Mouse (Mus musculus) hindbrain, postnatal 0 days (tissue): ENCODE data around the gene Heg1. TPM values are rescaled to one million over a fixed set of nuclear protein-coding genes. Genes with fewer than 3 reads are reported as not detected.

Experiments
- ATAC-seq: fragments of 200-750 bp; cut with Nextera tagmentation; 2 replicates; pipeline ENCODE4 v1.8.0; 2017; ENCODE audit warnings: mild to moderate bottlenecking, moderate TSS enrichment, moderate library complexity
- DNase-seq: peaks from one replicate; pipeline ENCODE4 v3.0.0-alpha.2; 2015; ENCODE audit warnings: low spot score
- H3K27ac ChIP-seq: fragments of 300-500 bp; sonication (generic); 2 replicates; pipeline ENCODE4 v1.5.1; 2014; ENCODE audit warnings: mild to moderate bottlenecking
- H3K27me3 ChIP-seq: fragments of 300-500 bp; sonication (generic); 2 replicates; pipeline ENCODE4 v1.6.1; 2014; ENCODE audit warnings: low read length, mixed read lengths; ENCODE audit not compliant: insufficient read depth
- H3K36me3 ChIP-seq: fragments of 300-500 bp; sonication (generic); 2 replicates; pipeline ENCODE4 v1.6.1; 2014; ENCODE audit warnings: low read length, mixed read lengths; ENCODE audit not compliant: insufficient read depth
- H3K4me1 ChIP-seq: fragments of 300-500 bp; sonication (generic); 2 replicates; pipeline ENCODE4 v1.6.1; 2014; ENCODE audit warnings: antibody characterized with exemption, low read length, mixed read lengths; ENCODE audit not compliant: insufficient read depth
- H3K4me2 ChIP-seq: fragments of 300-500 bp; sonication (generic); 2 replicates; pipeline ENCODE4 v1.6.1; 2014; ENCODE audit warnings: low read depth, mild to moderate bottlenecking, low read length, moderate library complexity, mixed read lengths
- H3K4me3 ChIP-seq: fragments of 300-500 bp; sonication (generic); 2 replicates; pipeline ENCODE4 v1.5.1; 2014; ENCODE audit warnings: low read length
- H3K9ac ChIP-seq: fragments of 300-500 bp; sonication (generic); replicated peaks from 2 replicates; pipeline ENCODE4 v1.6.1; 2014; ENCODE audit warnings: mild to moderate bottlenecking, low read length, moderate library complexity, mixed read lengths
- H3K9me3 ChIP-seq: fragments of 300-500 bp; sonication (generic); 2 replicates; pipeline ENCODE4 v1.6.1; 2016; ENCODE audit warnings: low read length, mixed read lengths
- CTCF ChIP-seq: IDR thresholded peaks from 2 replicates; pipeline ENCODE4 v1.5.1; 2016; ENCODE audit warnings: antibody characterized with exemption, control low read depth, low read depth
- WGBS: fragments of 180-500 bp; shearing (Covaris S2); extraction: QIAGEN DNeasy Blood & Tissue Kit; methylation state at CpG from one replicate; pipeline ENCODE4 v1.1.7; 2014; 5-methylcytosine and 5-hydroxymethylcytosine counted together
- polyA plus RNA-seq: library from polyadenylated mRNA; unstranded; fragments of >200 nt; fragmentation: Nextera tagmentation; extraction: Ambion mirVana; gene quantifications from 2 replicates; pipeline ENCODE4 v1.2.1, GENCODE M21; 2015
- total RNA-seq: library from RNA; depleted of rRNA; stranded (reverse); fragments of >200 nt; gene quantifications from 2 replicates; pipeline ENCODE4 v1.2.3, GENCODE M21; 2014

Gene Heg1
- total and polyA plus RNA-seq, 2 experiments from 2014 or later: 8.1 to 30.4 TPM

GRCm38 (mm10) chr16:33785092-33785704 lies 101.0 kb downstream of the Heg1 start:
- Histone ChIP-seq H3K4me1 (no peaks in the 10 kb centered on the region), H3K36me3 (no peaks in the 10 kb centered on the region), H3K9ac (no peak overlapping the region), H3K27me3 (no peaks in the 10 kb centered on the region), H3K4me2 (no peak overlapping the region), H3K27ac (no peak overlapping the region), H3K9me3 (no peaks in the 10 kb centered on the region), H3K4me3 (no peak overlapping the region)
- TF ChIP-seq CTCF: no peak
- WGBS: 76% methylated on average over 8 of the region's 8 CpGs
- ATAC-seq (no peak), DNase-seq (no peak)

GRCm38 (mm10) chr16:33786657-33787390 lies 102.7 kb downstream of the Heg1 start:
- ATAC-seq: no peak
- H3K36me3 ChIP-seq: no peaks in the 10 kb centered on the region
- H3K4me2 ChIP-seq: no peak overlapping the region
- 78% methylated on average over 7 of the region's 7 CpGs for WGBS
- TF ChIP-seq CTCF: no peak
- no peaks in the 10 kb centered on the region for H3K4me1 ChIP-seq
- no peak for DNase-seq
- no peak overlapping the region for H3K4me3 ChIP-seq
- no peak overlapping the region for H3K9ac ChIP-seq
- no peaks in the 10 kb centered on the region for H3K9me3 ChIP-seq
- H3K27ac ChIP-seq: no peak overlapping the region
- no peaks in the 10 kb centered on the region for H3K27me3 ChIP-seq

- 90% methylated on average over 10 of the region's 10 CpGs for WGBS
- ATAC-seq: no peak
Measured at GRCm38 (mm10) chr16:33793846-33794791, 109.9 kb downstream of the Heg1 start, which contains the start of gene Muc13. Muc13 (plus strand) TSS chr16:33794037.

GRCm38 (mm10) chr16:33795106-33795505 lies 110.9 kb downstream of the Heg1 start:
- no peak for ATAC-seq

More at GRCm38 (mm10) chr16:33793846-33794791, 109.9 kb downstream of the Heg1 start, which contains the start of gene Muc13:
- DNase-seq: no peak
- no peak within 1 kb of the TSS for H3K9ac ChIP-seq
- H3K36me3 ChIP-seq: no peaks in the 10 kb centered on the region
- no peaks in the 10 kb centered on the region for H3K9me3 ChIP-seq
- H3K27ac ChIP-seq: no peak within 1 kb of the TSS
- TF ChIP-seq CTCF: no peak
- no peak within 1 kb of the TSS for H3K4me2 ChIP-seq
- no peaks in the 10 kb centered on the region for H3K4me1 ChIP-seq
- no peaks in the 10 kb centered on the region for H3K27me3 ChIP-seq
- H3K4me3 ChIP-seq: no peak within 1 kb of the TSS

GRCm38 (mm10) chr16:33795887-33796286 lies 111.7 kb downstream of the Heg1 start:
- Histone ChIP-seq H3K9me3 (no peaks in the 10 kb centered on the region), H3K27me3 (no peaks in the 10 kb centered on the region), H3K4me1 (no peaks in the 10 kb centered on the region), H3K9ac (no peak overlapping the region), H3K4me2 (no peak overlapping the region), H3K27ac (no peak overlapping the region), H3K36me3 (no peaks in the 10 kb centered on the region), H3K4me3 (no peak overlapping the region)
- no peak for TF ChIP-seq CTCF
- 83% methylated on average over 6 of the region's 6 CpGs for WGBS
- ATAC-seq (no peak), DNase-seq (no peak)

More at GRCm38 (mm10) chr16:33795106-33795505, 110.9 kb downstream of the Heg1 start:
- Histone ChIP-seq H3K9me3 (no peaks in the 10 kb centered on the region), H3K27me3 (no peaks in the 10 kb centered on the region), H3K4me1 (no peaks in the 10 kb centered on the region), H3K9ac (no peak overlapping the region), H3K4me3 (no peak overlapping the region), H3K36me3 (no peaks in the 10 kb centered on the region), H3K4me2 (no peak overlapping the region), H3K27ac (no peak overlapping the region)
- WGBS: 85% methylated on average over 4 of the region's 4 CpGs
- DNase-seq: no peak
- no peak for TF ChIP-seq CTCF

- no peak for TF ChIP-seq CTCF
- Histone ChIP-seq H3K9me3 (no peaks in the 10 kb centered on the region), H3K4me1 (no peaks in the 10 kb centered on the region), H3K4me3 (no peak overlapping the region), H3K9ac (no peak overlapping the region), H3K36me3 (no peaks in the 10 kb centered on the region), H3K4me2 (no peak overlapping the region), H3K27ac (no peak overlapping the region), H3K27me3 (no peaks in the 10 kb centered on the region)
- WGBS: 87% methylated on average over 3 of the region's 3 CpGs
- ATAC-seq (no peak), DNase-seq (no peak)
Measured at GRCm38 (mm10) chr16:33796756-33797155, 112.6 kb downstream of the Heg1 start.
